Mouse (Mus musculus) neutrophil, adult 5-6 weeks (primary cell): Measurements from ENCODE around the gene Cntn3. TPM values are rescaled to one million over a fixed set of nuclear protein-coding genes. Genes with fewer than 3 reads are reported as not detected.

Source experiments
- ATAC-seq: fragments of 151-379, 151-347 bp; 2 replicates; pipeline ENCODE4 v1.8.0; 2017; ENCODE audit warnings: mild to moderate bottlenecking, moderate TSS enrichment; ENCODE audit not compliant: insufficient number of reproducible peaks, poor library complexity, low FRiP score, severe bottlenecking; ENCODE audit errors: extremely low read depth
- total RNA-seq: library from RNA; stranded (forward); fragments of 200-1000 nt; gene quantifications from 2 replicates; pipeline ENCODE4 v1.2.3, GENCODE M21; 2017

Cntn3 gene
- total RNA-seq, 1 experiment from 2014 or later = 0.12 TPM

GRCm38 (mm10) chr6:102512085-102512484 is 60.8 kb downstream of the Cntn3 start:
- ATAC-seq = no peak

- no peak for ATAC-seq
Measured at GRCm38 (mm10) chr6:102485509-102485908, 87.4 kb downstream of the Cntn3 start.

GRCm38 (mm10) chr6:102478320-102479080 is 94.4 kb downstream of the Cntn3 start:
- no peak for ATAC-seq

- ATAC-seq = no peak
Measured at GRCm38 (mm10) chr6:102438353-102438752, 134.5 kb downstream of the Cntn3 start.

GRCm38 (mm10) chr6:102427549-102427948 is 145.4 kb downstream of the Cntn3 start:
- no peak for ATAC-seq

- no peak for ATAC-seq
Measured at GRCm38 (mm10) chr6:102421781-102422180, 151.1 kb downstream of the Cntn3 start.

- ATAC-seq = no peak
Measured at GRCm38 (mm10) chr6:102388590-102388989, 184.3 kb downstream of the Cntn3 start.

GRCm38 (mm10) chr6:102372112-102372511 is 200.8 kb downstream of the Cntn3 start:
- ATAC-seq = no peak

GRCm38 (mm10) chr6:102363880-102364279 is 209.0 kb downstream of the Cntn3 start:
- ATAC-seq = no peak

GRCm38 (mm10) chr6:102363291-102363832 is 209.5 kb downstream of the Cntn3 start:
- ATAC-seq = no peak

GRCm38 (mm10) chr6:102332144-102332543 is 240.8 kb downstream of the Cntn3 start:
- no peak for ATAC-seq

GRCm38 (mm10) chr6:102326711-102327110 is 246.2 kb downstream of the Cntn3 start:
- ATAC-seq = no peak

GRCm38 (mm10) chr6:102322614-102323284 is 250.2 kb downstream of the Cntn3 start:
- ATAC-seq = no peak

- no peak for ATAC-seq
Measured at GRCm38 (mm10) chr6:102319755-102320154, 253.1 kb downstream of the Cntn3 start.

- no peak for ATAC-seq
Measured at GRCm38 (mm10) chr6:102282889-102283288, 290.0 kb downstream of the Cntn3 start.

- no peak for ATAC-seq
Measured at GRCm38 (mm10) chr6:102231015-102231414, 341.9 kb downstream of the Cntn3 start.

- no peak for ATAC-seq
Measured at GRCm38 (mm10) chr6:102186316-102186715, 386.6 kb downstream of the Cntn3 start.

GRCm38 (mm10) chr6:102170913-102171312 is 402.0 kb downstream of the Cntn3 start:
- no peak for ATAC-seq

GRCm38 (mm10) chr6:102161186-102161585 is 411.7 kb downstream of the Cntn3 start:
- ATAC-seq = no peak

- no peak for ATAC-seq
Measured at GRCm38 (mm10) chr6:102121676-102122075, 451.2 kb downstream of the Cntn3 start.
